Mouse (Mus musculus) lung, postnatal 25 days (tissue): Measurements from ENCODE around the gene Clp1.
"Not testable (repeated sequence)": the region's sequence is repeated elsewhere in the genome, so short reads cannot be mapped to it uniquely, and the experiment has no call there.

Source experiments
- DNase-seq: peaks from one replicate; pipeline ENCODE4 v3.0.0; 2022; ENCODE audit warnings: low spot score

Gene Clp1

DNA sequence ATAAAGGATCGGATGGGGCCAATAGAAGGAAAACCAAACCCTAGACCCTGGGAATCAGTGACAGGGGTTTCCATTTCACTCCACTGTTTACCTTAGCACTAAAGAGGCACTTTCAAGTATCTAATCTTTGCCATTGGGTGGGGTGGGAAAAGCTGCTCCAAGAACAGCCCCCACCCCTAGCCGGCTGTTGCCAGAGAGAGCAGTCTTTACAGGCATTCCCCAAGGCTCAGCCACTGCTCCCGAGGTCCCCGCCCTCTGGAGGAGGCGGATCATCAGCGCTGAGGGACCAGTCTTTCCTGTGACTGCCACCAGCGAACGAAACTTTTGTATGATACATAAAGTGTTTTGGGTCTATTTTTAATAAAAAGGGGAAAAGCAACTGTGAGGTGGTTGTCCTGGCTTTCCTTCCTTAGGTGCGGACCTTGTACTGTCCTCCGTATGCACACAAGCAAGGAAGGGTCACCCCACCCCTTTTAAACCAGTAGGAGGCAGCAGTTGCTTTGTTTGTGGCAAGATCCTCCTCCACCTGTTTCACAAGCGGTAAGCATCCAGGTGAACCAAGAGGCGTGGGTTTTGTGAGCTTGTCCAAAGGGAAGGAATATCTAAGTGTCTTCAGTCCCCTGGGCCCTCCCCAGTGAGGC is 11.2 kb upstream of the Clp1 start:
- DNase-seq, result peak; percentile 59

DNA sequence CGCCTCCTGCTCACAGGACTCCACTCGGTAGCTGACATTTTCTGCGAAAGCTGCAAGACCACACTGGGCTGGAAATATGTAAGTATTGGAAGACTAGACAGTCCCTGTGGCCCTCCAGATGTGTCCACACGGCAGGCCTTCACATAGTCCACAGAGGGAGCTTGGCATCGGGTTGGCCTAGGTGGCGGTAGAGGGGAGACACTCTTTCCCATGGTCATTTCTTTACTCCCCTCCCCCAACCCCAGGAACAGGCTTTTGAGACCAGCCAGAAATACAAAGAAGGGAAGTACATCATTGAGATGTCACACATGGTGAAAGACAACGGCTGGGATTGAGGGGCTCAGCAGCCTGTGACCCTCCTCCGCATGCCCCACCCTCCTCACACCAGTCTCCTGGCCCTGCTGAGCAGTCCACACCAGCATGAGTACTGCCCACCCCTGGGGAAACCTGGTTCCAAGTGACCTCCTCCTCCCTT is 10.3 kb upstream of the Clp1 start:
- DNase-seq, result no peak

DNA sequence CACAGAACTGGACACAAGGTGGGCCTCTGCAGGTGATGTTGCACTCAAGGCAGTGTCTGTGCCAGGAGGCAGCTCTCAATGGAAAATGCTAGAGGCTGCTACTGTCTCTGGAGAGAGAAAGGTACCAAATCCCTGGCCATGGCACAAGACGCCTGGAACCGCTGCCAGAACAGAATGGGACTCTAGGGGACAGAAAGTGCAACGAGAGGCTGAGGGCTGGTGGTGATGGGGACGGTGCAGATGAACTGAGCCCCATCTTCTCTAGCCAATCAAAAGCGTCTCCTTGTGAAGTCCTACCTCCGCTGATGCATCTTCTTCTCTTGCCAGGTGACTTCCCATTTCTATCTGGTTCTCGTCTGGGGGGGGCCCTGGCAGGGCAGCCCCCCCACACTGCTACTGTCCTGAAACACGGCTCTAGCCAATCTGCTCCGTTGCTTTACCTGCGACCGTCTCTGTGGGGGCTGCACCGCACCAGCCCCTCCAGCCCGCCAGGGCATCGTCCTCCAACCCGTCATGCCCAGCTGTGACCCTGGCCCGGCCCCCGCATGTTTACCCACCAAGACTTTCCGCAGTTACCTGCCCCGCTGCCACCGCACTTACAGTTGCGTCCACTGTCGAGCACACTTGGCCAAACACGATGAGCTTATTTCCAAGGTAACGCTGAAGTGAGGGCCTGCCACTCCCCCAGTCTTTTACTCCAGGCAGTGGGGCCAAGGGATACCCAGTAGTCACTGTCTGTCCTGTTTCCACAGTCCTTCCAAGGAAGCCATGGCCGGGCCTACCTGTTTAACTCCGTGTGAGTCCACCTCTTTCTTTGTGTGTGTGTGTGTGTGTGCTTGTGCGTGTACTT is 9.4 kb upstream of the Clp1 start:
- DNase-seq, result no peak

- DNase-seq, result no peak
These were observed 8.3 kb upstream of the Clp1 start for GRCm38 (mm10) chr2:84735346-84735920.

GRCm38 (mm10) chr2:84734919-84735318 is 7.8 kb upstream of the Clp1 start:
- no peak for DNase-seq

DNA sequence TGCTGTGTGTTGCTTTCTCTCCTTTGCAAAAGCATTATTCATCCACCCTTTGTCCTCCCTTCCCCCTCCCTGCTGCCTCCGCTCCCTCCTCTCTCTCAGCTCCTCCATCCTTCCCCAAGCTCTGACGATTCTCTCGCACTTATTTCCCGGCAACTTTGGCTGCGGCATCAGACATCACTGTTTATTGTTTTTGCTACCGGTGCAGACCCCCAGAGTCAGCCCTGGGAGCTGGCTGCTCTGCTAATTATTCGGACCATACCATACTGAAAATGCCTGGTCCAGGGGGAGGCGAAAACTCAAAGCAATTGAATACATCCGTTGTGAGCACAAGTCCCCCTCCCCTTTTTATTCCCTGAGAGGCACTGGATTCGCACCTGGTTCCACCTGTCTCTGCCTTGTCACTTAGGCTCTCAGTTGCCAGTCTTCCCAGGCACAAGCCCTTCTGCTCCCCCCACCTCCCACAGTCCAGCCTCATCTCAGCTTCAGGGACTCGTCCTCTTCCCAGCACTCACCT is 7.3 kb upstream of the Clp1 start:
- DNase-seq, result no peak

DNA sequence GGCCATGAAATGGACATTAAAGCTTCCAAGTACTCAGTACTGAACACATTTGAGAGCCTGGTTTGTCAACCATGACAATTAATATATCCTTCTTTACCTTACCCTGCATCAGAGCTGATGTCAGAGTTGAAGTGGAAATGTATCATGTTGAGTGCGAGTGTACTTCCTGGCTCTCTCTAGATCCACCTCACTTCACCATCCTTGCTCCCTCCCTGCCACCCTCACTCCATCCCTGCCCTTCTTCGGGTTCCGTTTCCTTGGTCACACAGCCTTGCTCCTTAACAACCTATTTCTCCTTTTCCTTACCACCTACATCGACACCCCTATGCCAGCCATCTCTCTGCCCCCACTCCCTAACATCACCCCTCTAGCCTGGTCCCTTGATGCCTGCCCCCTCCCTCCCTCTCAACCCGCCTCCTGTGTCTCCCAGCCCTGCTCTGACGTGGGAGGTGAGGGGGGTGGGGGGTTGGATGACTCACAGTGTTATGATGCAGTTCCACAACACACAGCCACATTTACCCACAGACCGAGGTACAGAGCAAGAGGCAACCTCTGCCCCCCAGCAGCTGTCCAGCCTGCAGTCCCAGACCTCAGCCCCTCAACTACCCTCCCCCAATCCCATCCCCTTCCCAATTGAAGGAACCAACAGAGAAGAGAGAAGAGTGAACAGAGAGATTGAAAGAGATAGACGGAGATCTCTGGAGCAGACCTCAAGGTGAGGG is 6.6 kb upstream of the Clp1 start, which contains the start of gene Ypel4:
Gene Ypel4, plus strand, starts transcription at position 480 of the 722 bp plus-strand sequence.
- DNase-seq, result no peak

- no peak for DNase-seq
These were observed 5.2 kb upstream of the Clp1 start for GRCm38 (mm10) chr2:84732394-84732793.

GRCm38 (mm10) chr2:84731206-84731605 is 4.1 kb upstream of the Clp1 start:
- DNase-seq, result no peak

GRCm38 (mm10) chr2:84728191-84728590 is 1.0 kb upstream of the Clp1 start:
- DNase-seq, result not testable (repeated sequence)

- DNase-seq, result no peak
These were observed 434 bp downstream of the Clp1 start for GRCm38 (mm10) chr2:84726716-84727115.

GRCm38 (mm10) chr2:84725770-84726169 is 1.4 kb downstream of the Clp1 start:
- no peak for DNase-seq

DNA sequence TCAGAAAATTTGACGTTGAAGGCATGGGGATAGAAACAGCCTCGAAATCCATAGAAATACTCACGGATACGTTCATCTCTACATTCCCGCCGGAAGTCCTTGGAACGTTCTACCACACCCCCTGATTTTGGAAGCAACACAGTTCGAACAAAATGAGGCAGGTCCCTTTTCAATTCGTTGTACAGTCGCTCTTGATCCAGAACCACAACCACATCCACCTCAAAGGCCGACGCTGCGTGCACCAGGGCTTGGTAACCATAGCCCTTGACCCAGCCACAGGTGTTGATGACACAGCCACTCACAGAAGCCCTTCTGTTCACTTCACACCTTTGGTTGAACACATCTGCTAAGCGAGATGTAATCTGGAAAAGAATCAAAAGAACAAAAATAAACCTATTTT is 3.3 kb downstream of the Clp1 start:
- DNase-seq, result no peak

- DNase-seq, result no peak
These were observed 6.0 kb downstream of the Clp1 start for GRCm38 (mm10) chr2:84721182-84721581.

- no peak for DNase-seq
These were observed 6.4 kb downstream of the Clp1 start for GRCm38 (mm10) chr2:84720718-84721117.

- no peak for DNase-seq
These were observed 9.8 kb downstream of the Clp1 start for GRCm38 (mm10) chr2:84717357-84717756.

- no peak for DNase-seq
These were observed 10.5 kb downstream of the Clp1 start for GRCm38 (mm10) chr2:84716423-84717355.

DNA sequence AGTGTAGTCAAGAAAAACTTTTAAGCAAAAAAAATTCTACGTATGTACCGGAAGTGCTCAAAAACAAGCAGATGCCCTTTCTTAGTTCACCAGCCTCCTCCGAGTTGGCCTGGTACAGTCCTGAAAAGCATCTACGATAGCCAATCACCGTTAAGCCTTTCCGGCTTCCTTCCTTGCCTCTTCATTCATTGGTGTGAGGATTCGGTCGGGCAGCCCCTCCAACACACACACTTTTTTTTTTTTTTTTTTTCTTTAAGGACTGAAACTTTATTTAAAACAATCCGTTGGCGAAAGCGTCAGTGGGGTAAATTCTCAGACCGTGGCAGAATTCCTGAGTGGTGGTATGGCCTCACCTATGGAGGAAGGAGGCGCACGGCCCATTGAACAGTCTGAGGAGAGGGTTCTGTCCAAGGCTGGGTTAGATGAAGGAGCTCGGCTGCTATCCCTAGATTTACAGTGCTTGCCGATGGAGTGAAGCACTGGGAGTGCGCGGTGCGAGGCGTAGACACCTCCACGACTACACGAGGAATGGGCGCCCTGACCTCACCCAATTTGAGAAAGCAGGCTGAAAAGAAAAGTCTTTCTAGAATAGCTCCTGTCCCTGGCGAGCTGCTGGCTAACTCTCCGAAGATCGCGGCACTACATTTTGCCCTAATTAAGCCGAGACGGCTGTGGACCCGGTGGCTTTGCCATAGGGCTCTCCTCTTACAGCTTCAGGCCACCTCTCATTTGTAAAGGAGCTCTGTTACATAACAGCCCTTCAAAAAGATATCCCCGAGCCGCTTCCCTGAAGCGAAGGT is 11.4 kb downstream of the Clp1 start:
- peak; percentile 96 for DNase-seq

- DNase-seq, result peak; percentile 98
These were observed 12.2 kb downstream of the Clp1 start, which contains the start of gene Zdhhc5 for GRCm38 (mm10) chr2:84714811-84715561. Gene Zdhhc5, minus strand, starts transcription at chr2:84715180.
